ENCODE assay signal across 11 mouse cellular contexts in genomic region chr9:65152711-65153330, GRCm38 (mm10). TPM values are rescaled to one million over a fixed set of nuclear protein-coding genes. Genes with fewer than 3 reads are reported as not detected.
DNase-seq lines count a peak whose midpoint lies in the region; ATAC-seq lines count a peak whose summit lies in the region.
"Had no signal": no experiment of that assay in that cellular context is flagged by ENCODE, and none has a peak within 500 bp of the region (broad histone marks: within the 10 kb centered on the region; RNA-seq: fewer than 3 reads in every experiment).

No protein-coding gene starts in this region.

- no peak for DNase-seq in liver, embryonic 13.5 days
- DNase-seq in liver, result no peak
- DNase-seq in limb, embryonic 10.5 days (ENCODE audit: low spot score), result no peak
- DNase-seq in adrenal gland, postnatal 10 days, result no peak
- DNase-seq: heart, postnatal 10 days had no signal

- 0 out of 2 replicates have a peak, but pooled peaks have one; percentile 4 for ATAC-seq in liver, embryonic 13.5 days (ENCODE audit: low read depth)
- ATAC-seq in forebrain, embryonic 13.5 days, result peak; percentile 84
- peak; percentile 54 for ATAC-seq in neural tube, embryonic 14.5 days (ENCODE audit: low read depth)
- ATAC-seq in megakaryocyte-erythroid progenitor cell, adult 5-6 weeks (replicated peaks; ENCODE audit: low FRiP score, low TSS enrichment, poor library complexity, severe bottlenecking), result no peak
- no peak for ATAC-seq in CD4-positive, CD25-positive, alpha-beta regulatory T cell, adult 4 months

- H3K4me3 ChIP-seq in liver, embryonic 13.5 days (replicated peaks), result no peak overlapping the region
- 0 out of 2 replicates have a peak overlapping the region, but pooled peaks have one; percentile 9 for H3K4me3 ChIP-seq in forebrain, embryonic 13.5 days
- peak overlapping the region; percentile 7 for H3K4me3 ChIP-seq in limb, embryonic 10.5 days
- no peak overlapping the region for H3K4me3 ChIP-seq in neural tube, embryonic 14.5 days (ENCODE audit: low read depth, low read length)

- peaks cover 39% of the 10 kb centered on the region for H3K27me3 ChIP-seq in liver, embryonic 13.5 days
- no peaks in the 10 kb centered on the region for H3K27me3 ChIP-seq in forebrain, embryonic 13.5 days
- no peaks in the 10 kb centered on the region for H3K27me3 ChIP-seq in limb, embryonic 10.5 days (ENCODE audit: low read depth, poor library complexity, severe bottlenecking)
- H3K27me3 ChIP-seq in neural tube, embryonic 14.5 days (ENCODE audit: control insufficient read depth, insufficient read depth, low read length), result no peaks in the 10 kb centered on the region

- H3K27ac ChIP-seq in liver, embryonic 13.5 days, result no peak overlapping the region
- H3K27ac ChIP-seq in forebrain, embryonic 13.5 days, result peak overlapping the region; percentile 97
- peak overlapping the region; percentile 74 for H3K27ac ChIP-seq in limb, embryonic 10.5 days
- H3K27ac ChIP-seq in neural tube, embryonic 14.5 days (ENCODE audit: low read depth, low read length), result peak overlapping the region; percentile 88
- H3K27ac ChIP-seq: liver, embryonic 14.5 days had no signal

- no peak overlapping the region for H3K9ac ChIP-seq in liver, embryonic 13.5 days
- H3K9ac ChIP-seq in forebrain, embryonic 13.5 days, result peak overlapping the region; percentile 60
- no peak overlapping the region for H3K9ac ChIP-seq in neural tube, embryonic 14.5 days (replicated peaks; ENCODE audit: low read depth, low read length)
- H3K9ac ChIP-seq: liver, embryonic 14.5 days had no signal

- H3K36me3 ChIP-seq in liver, embryonic 13.5 days, result no peaks in the 10 kb centered on the region
- H3K36me3 ChIP-seq in forebrain, embryonic 13.5 days (ENCODE audit: poor library complexity, severe bottlenecking), result peaks cover 56% of the 10 kb centered on the region
- H3K36me3 ChIP-seq in limb, embryonic 10.5 days, result peaks cover 96% of the 10 kb centered on the region
- peaks cover 6% of the 10 kb centered on the region; the same call in 1 of the 2 replicates for H3K36me3 ChIP-seq in neural tube, embryonic 14.5 days (ENCODE audit: control insufficient read depth, insufficient read depth, low read length)

- WGBS in liver, embryonic 13.5 days (ENCODE audit: insufficient replicate concordance), result 60% methylated on average over 6 of the region's 6 CpGs
- 13% methylated on average over 6 of the region's 6 CpGs for WGBS in forebrain, embryonic 13.5 days
- WGBS in limb, embryonic 10.5 days, result 55% methylated on average over 6 of the region's 6 CpGs
- 13% methylated on average over 6 of the region's 6 CpGs for WGBS in neural tube, embryonic 14.5 days

- H3K4me1 ChIP-seq in liver, embryonic 13.5 days (replicated peaks), result peaks cover 3% of the 10 kb centered on the region
- peaks cover 61% of the 10 kb centered on the region for H3K4me1 ChIP-seq in forebrain, embryonic 13.5 days
- H3K4me1 ChIP-seq in limb, embryonic 10.5 days, result peaks cover 77% of the 10 kb centered on the region
- H3K4me1 ChIP-seq in neural tube, embryonic 14.5 days (ENCODE audit: control insufficient read depth, insufficient read depth, low read length), result peaks cover 39% of the 10 kb centered on the region

- no peaks in the 10 kb centered on the region for H3K9me3 ChIP-seq in liver, embryonic 13.5 days (replicated peaks)
- no peaks in the 10 kb centered on the region for H3K9me3 ChIP-seq in forebrain, embryonic 13.5 days (replicated peaks)
- no peaks in the 10 kb centered on the region for H3K9me3 ChIP-seq in limb, embryonic 10.5 days (replicated peaks)
- H3K9me3 ChIP-seq in neural tube, embryonic 14.5 days (ENCODE audit: control insufficient read depth, low read length), result no peaks in the 10 kb centered on the region

- H3K4me2 ChIP-seq in liver, embryonic 13.5 days, result no peak overlapping the region
- H3K4me2 ChIP-seq in forebrain, embryonic 13.5 days, result peak overlapping the region; percentile 35
- no peak overlapping the region; the same call in 1 of the 2 replicates for H3K4me2 ChIP-seq in neural tube, embryonic 14.5 days (ENCODE audit: low read depth, low read length)

RNA-seq across cellular contexts. Expression of gene Igdcc3, which starts 11.8 kb away (rescaled TPM):
- 0.15 TPM in 2 replicates for polyA plus RNA-seq in liver, embryonic 13.5 days (2015; fragmentation: Nextera tagmentation; extraction: Ambion mirVana)
- polyA plus RNA-seq in forebrain, embryonic 13.5 days (2015; fragmentation: Nextera tagmentation; extraction: Ambion mirVana), result 13.2 and 16.0 TPM in 2 replicates
- 230 and 420 TPM in 2 replicates for polyA plus RNA-seq in limb, embryonic 10.5 days (2016; fragmentation: Nextera tagmentation; extraction: Ambion mirVana)
- polyA plus RNA-seq in neural tube, embryonic 14.5 days (2014; fragmentation: Nextera tagmentation; extraction: Ambion mirVana), result 9.9 and 10.1 TPM in 2 replicates
- total RNA-seq in adrenal gland, postnatal 10 days (2021), result 1 to 10 TPM; 1.2 to 1.7 TPM
- not detected in 2 replicates for total RNA-seq in megakaryocyte-erythroid progenitor cell, adult 5-6 weeks (2014; fragmentation: Nextera tagmentation)
- not detected in 2 replicates for total RNA-seq in megakaryocyte-erythroid progenitor cell, adult 5-6 weeks (2017)
- polyA plus RNA-seq in CD4-positive, CD25-positive, alpha-beta regulatory T cell, adult 4 months (2017; shearing (Covaris generic)), result not detected
- polyA plus RNA-seq: thymus, postnatal 0 days had no signal

RNA-seq across cellular contexts. Expression of gene Parp16, which starts 42.3 kb away (rescaled TPM):
- 8.2 and 9.2 TPM in 2 replicates for polyA plus RNA-seq in liver, embryonic 13.5 days (2015; fragmentation: Nextera tagmentation; extraction: Ambion mirVana)
- polyA plus RNA-seq in forebrain, embryonic 13.5 days (2015; fragmentation: Nextera tagmentation; extraction: Ambion mirVana), result 5.1 and 6.1 TPM in 2 replicates
- 8.7 and 9.0 TPM in 2 replicates for polyA plus RNA-seq in limb, embryonic 10.5 days (2016; fragmentation: Nextera tagmentation; extraction: Ambion mirVana)
- 5.3 and 6.7 TPM in 2 replicates for polyA plus RNA-seq in neural tube, embryonic 14.5 days (2014; fragmentation: Nextera tagmentation; extraction: Ambion mirVana)
- 10 to 100 TPM; 12.9 to 19.6 TPM for total RNA-seq in adrenal gland, postnatal 10 days (2021)
- total RNA-seq in megakaryocyte-erythroid progenitor cell, adult 5-6 weeks (2014; fragmentation: Nextera tagmentation), result 4.9 and 8.3 TPM in 2 replicates
- total RNA-seq in megakaryocyte-erythroid progenitor cell, adult 5-6 weeks (2017), result 0.30 and 6.7 TPM in 2 replicates
- polyA plus RNA-seq in CD4-positive, CD25-positive, alpha-beta regulatory T cell, adult 4 months (2017; shearing (Covaris generic)), result 1 to 10 TPM; 6.4 to 7.5 TPM

RNA-seq across cellular contexts. Expression of gene Igdcc4, which starts 51.5 kb away (rescaled TPM):
- polyA plus RNA-seq in liver, embryonic 13.5 days (2015; fragmentation: Nextera tagmentation; extraction: Ambion mirVana), result 3.8 and 4.6 TPM in 2 replicates
- 10.5 and 10.8 TPM in 2 replicates for polyA plus RNA-seq in forebrain, embryonic 13.5 days (2015; fragmentation: Nextera tagmentation; extraction: Ambion mirVana)
- 11.1 and 11.2 TPM in 2 replicates for polyA plus RNA-seq in limb, embryonic 10.5 days (2016; fragmentation: Nextera tagmentation; extraction: Ambion mirVana)
- 15.6 and 19.4 TPM in 2 replicates for polyA plus RNA-seq in neural tube, embryonic 14.5 days (2014; fragmentation: Nextera tagmentation; extraction: Ambion mirVana)
- 10 to 100 TPM; 18.0 to 27.0 TPM for total RNA-seq in adrenal gland, postnatal 10 days (2021)
- 0.35 TPM in 1 of 2 replicates, not detected in the other for total RNA-seq in megakaryocyte-erythroid progenitor cell, adult 5-6 weeks (2014; fragmentation: Nextera tagmentation)
- 0.42 TPM in 1 of 2 replicates, not detected in the other for total RNA-seq in megakaryocyte-erythroid progenitor cell, adult 5-6 weeks (2017)
- under 1 TPM in 1 of 2 experiments, not detected in 1; 0.05 TPM for polyA plus RNA-seq in CD4-positive, CD25-positive, alpha-beta regulatory T cell, adult 4 months (2017; shearing (Covaris generic))

Comparison
In these comparisons a context has a peak if more than half of its experiments do, and no peak if none do; other contexts are left out.
1. ATAC-seq: peak in liver, embryonic 13.5 days (single experiment), forebrain, embryonic 13.5 days (single experiment) and neural tube, embryonic 14.5 days (single experiment); none in megakaryocyte-erythroid progenitor cell, adult 5-6 weeks (single experiment) and CD4-positive, CD25-positive, alpha-beta regulatory T cell, adult 4 months (single experiment).
2. H3K4me3 ChIP-seq: peak in forebrain, embryonic 13.5 days (single experiment) and limb, embryonic 10.5 days (single experiment); none in liver, embryonic 13.5 days (single experiment) and neural tube, embryonic 14.5 days (single experiment).
3. RNA of gene Igdcc3, which starts 11.8 kb away (polyA plus RNA-seq): 230 to 420 TPM in limb, embryonic 10.5 days; 13.2 to 16.0 TPM in forebrain, embryonic 13.5 days, 9.9 to 10.1 TPM in neural tube, embryonic 14.5 days, 0.15 TPM in liver, embryonic 13.5 days and not detected in CD4-positive, CD25-positive, alpha-beta regulatory T cell, adult 4 months; every median in the first group is over 10 times any median in the second.